Mouse (Mus musculus): ENCODE results near the gene Btnl2. TPM values are rescaled to one million over a fixed set of nuclear protein-coding genes. Genes with fewer than 3 reads are reported as not detected.

The Btnl2 gene
- polyA plus RNA-seq, 1 experiment from 2014 or later = not detected

- H3K4me2 ChIP-seq (replicated peaks) = no peak overlapping the region
- H3K36me3 ChIP-seq = no peaks in the 10 kb centered on the region
- H3K27me3 ChIP-seq = peaks cover 10% of the 10 kb centered on the region
- WGBS = 61% methylated on average over 2 of the region's 2 CpGs
- H3K9ac ChIP-seq = no peak overlapping the region
- ATAC-seq (ENCODE audit: low FRiP score) = no peak
- H3K4me3 ChIP-seq = no peak overlapping the region
- H3K27ac ChIP-seq = no peak overlapping the region
- H3K9me3 ChIP-seq (replicated peaks) = no peaks in the 10 kb centered on the region; the same call in 1 of the 2 replicates
- no peaks in the 10 kb centered on the region for H3K4me1 ChIP-seq
Measured at GRCm38 (mm10) chr17:34386656-34387055, 32.0 kb downstream of the Btnl2 start.

- Histone ChIP-seq H3K4me3 (no peak overlapping the region), H3K4me1 (0 out of 2 replicates have a peak, but pooled peaks cover 6% of the 10 kb centered on the region), H3K9ac (no peak overlapping the region), H3K27ac (no peak overlapping the region), H3K9me3 (replicated peaks) (no peaks in the 10 kb centered on the region), H3K36me3 (no peaks in the 10 kb centered on the region), H3K27me3 (peaks cover 14% of the 10 kb centered on the region), H3K4me2 (replicated peaks) (no peak overlapping the region)
- 36% methylated on average over 4 of the region's 4 CpGs for WGBS
- ATAC-seq (ENCODE audit: low FRiP score) = no peak
Measured at GRCm38 (mm10) chr17:34388513-34388912, 33.9 kb downstream of the Btnl2 start.

- no peak overlapping the region for H3K9ac ChIP-seq
- 75% methylated on average over 7 of the region's 7 CpGs for WGBS
- no peaks in the 10 kb centered on the region for H3K36me3 ChIP-seq
- peak overlapping the region; percentile 65; the same call in 1 of the 2 replicates for H3K4me2 ChIP-seq (replicated peaks)
- no peak overlapping the region for H3K4me3 ChIP-seq
- ATAC-seq (ENCODE audit: low FRiP score) = no peak
- no peak overlapping the region for H3K27ac ChIP-seq
- H3K27me3 ChIP-seq = peaks cover 14% of the 10 kb centered on the region
- H3K4me1 ChIP-seq = 0 out of 2 replicates have a peak, but pooled peaks cover 6% of the 10 kb centered on the region
- no peaks in the 10 kb centered on the region for H3K9me3 ChIP-seq (replicated peaks)
Measured at GRCm38 (mm10) chr17:34391507-34391906, 36.9 kb downstream of the Btnl2 start.

- no peak for ATAC-seq (ENCODE audit: low FRiP score)
- Histone ChIP-seq H3K27me3 (peaks cover 14% of the 10 kb centered on the region), H3K36me3 (no peaks in the 10 kb centered on the region), H3K4me2 (replicated peaks) (peak overlapping the region; percentile 65), H3K4me3 (peak overlapping the region; percentile 34), H3K9ac (peak overlapping the region; percentile 56), H3K9me3 (replicated peaks) (no peaks in the 10 kb centered on the region), H3K4me1 (0 out of 2 replicates have a peak, but pooled peaks cover 6% of the 10 kb centered on the region), H3K27ac (no peak overlapping the region)
- 2% methylated on average over 24 of the region's 24 CpGs for WGBS
Measured at GRCm38 (mm10) chr17:34392321-34392720, 37.7 kb downstream of the Btnl2 start.

GRCm38 (mm10) chr17:34397357-34397756 is 42.7 kb downstream of the Btnl2 start:
- 75% methylated on average over 5 of the region's 5 CpGs for WGBS
- Histone ChIP-seq H3K9me3 (replicated peaks) (no peaks in the 10 kb centered on the region), H3K4me2 (replicated peaks) (no peak overlapping the region), H3K36me3 (no peaks in the 10 kb centered on the region), H3K9ac (no peak overlapping the region), H3K27me3 (no peaks in the 10 kb centered on the region), H3K4me3 (no peak overlapping the region), H3K4me1 (0 out of 2 replicates have a peak, but pooled peaks cover 4% of the 10 kb centered on the region), H3K27ac (no peak overlapping the region)
- no peak for ATAC-seq (ENCODE audit: low FRiP score)

- Histone ChIP-seq H3K27me3 (no peaks in the 10 kb centered on the region), H3K27ac (peak overlapping the region; percentile 98), H3K4me1 (0 out of 2 replicates have a peak, but pooled peaks cover 4% of the 10 kb centered on the region), H3K4me2 (replicated peaks) (peak overlapping the region; percentile 65), H3K4me3 (peak overlapping the region; percentile 49), H3K9ac (no peak overlapping the region), H3K9me3 (replicated peaks) (no peaks in the 10 kb centered on the region), H3K36me3 (no peaks in the 10 kb centered on the region)
- WGBS = 14% methylated on average over 9 of the region's 9 CpGs
- peak; percentile 81 for ATAC-seq (ENCODE audit: low FRiP score)
Measured at GRCm38 (mm10) chr17:34398058-34398710, 43.6 kb downstream of the Btnl2 start.

GRCm38 (mm10) chr17:34398711-34399393 is 44.2 kb downstream of the Btnl2 start, which contains the start of gene BC051142:
Gene BC051142, plus strand, starts transcription at chr17:34398820.
- Histone ChIP-seq H3K27ac (peak within 1 kb of the TSS; percentile 98), H3K27me3 (no peaks in the 10 kb centered on the region)
- peak; percentile 99 for ATAC-seq (ENCODE audit: low FRiP score)

GRCm38 (mm10) chr17:34399394-34399715 is 44.7 kb downstream of the Btnl2 start:
- Histone ChIP-seq H3K9ac (no peak overlapping the region), H3K4me3 (peak overlapping the region; percentile 49), H3K9me3 (replicated peaks) (no peaks in the 10 kb centered on the region), H3K4me2 (replicated peaks) (peak overlapping the region; percentile 65), H3K27ac (peak overlapping the region; percentile 98), H3K36me3 (no peaks in the 10 kb centered on the region), H3K4me1 (0 out of 2 replicates have a peak, but pooled peaks cover 4% of the 10 kb centered on the region), H3K27me3 (no peaks in the 10 kb centered on the region)
- ATAC-seq (ENCODE audit: low FRiP score) = no peak
- WGBS = 43% methylated on average over 4 of the region's 4 CpGs

More at GRCm38 (mm10) chr17:34398711-34399393, 44.2 kb downstream of the Btnl2 start, which contains the start of gene BC051142:
- no peaks in the 10 kb centered on the region for H3K9me3 ChIP-seq (replicated peaks)
- H3K9ac ChIP-seq = peak within 1 kb of the TSS; percentile 83
- WGBS = 5% methylated on average over 34 of the region's 34 CpGs
- 0 out of 2 replicates have a peak, but pooled peaks cover 4% of the 10 kb centered on the region for H3K4me1 ChIP-seq
- no peaks in the 10 kb centered on the region for H3K36me3 ChIP-seq
- H3K4me3 ChIP-seq = peak within 1 kb of the TSS; percentile 49
- H3K4me2 ChIP-seq (replicated peaks) = peak within 1 kb of the TSS; percentile 65

GRCm38 (mm10) chr17:34411117-34411516 is 56.5 kb downstream of the Btnl2 start:
- WGBS = 26% methylated on average over 6 of the region's 6 CpGs
- no peaks in the 10 kb centered on the region for H3K36me3 ChIP-seq
- no peak overlapping the region for H3K9ac ChIP-seq
- no peak overlapping the region for H3K27ac ChIP-seq
- no peaks in the 10 kb centered on the region for H3K4me1 ChIP-seq
- H3K4me2 ChIP-seq (replicated peaks) = no peak overlapping the region
- H3K4me3 ChIP-seq = no peak overlapping the region
- H3K27me3 ChIP-seq = no peaks in the 10 kb centered on the region
- no peaks in the 10 kb centered on the region for H3K9me3 ChIP-seq (replicated peaks)
- ATAC-seq (ENCODE audit: low FRiP score) = no peak

Other genes starting within 250 kb of the Btnl2 start
- 13.1 and 14.2 TPM in 2 replicates for gene H2-DMa, start 235.3 kb upstream of the Btnl2 start, polyA plus RNA-seq (2016; fragmentation: Nextera tagmentation; extraction: Ambion mirVana)
- 137 and 151 TPM in 2 replicates for gene Brd2, start 232.2 kb upstream of the Btnl2 start, polyA plus RNA-seq (2016; fragmentation: Nextera tagmentation; extraction: Ambion mirVana)
- 0.21 TPM in 1 of 2 replicates, not detected in the other for gene H2-DMb2, start 211.5 kb upstream of the Btnl2 start, polyA plus RNA-seq (2016; fragmentation: Nextera tagmentation; extraction: Ambion mirVana)
- 1.4 and 2.1 TPM in 2 replicates for gene H2-DMb1, start 201.8 kb upstream of the Btnl2 start, polyA plus RNA-seq (2016; fragmentation: Nextera tagmentation; extraction: Ambion mirVana)
- gene Tap1, start 167.3 kb upstream of the Btnl2 start, polyA plus RNA-seq (2016; fragmentation: Nextera tagmentation; extraction: Ambion mirVana) = 1.8 and 2.2 TPM in 2 replicates
- 1.0 TPM in 2 replicates for gene Psmb9, start 167.1 kb upstream of the Btnl2 start, polyA plus RNA-seq (2016; fragmentation: Nextera tagmentation; extraction: Ambion mirVana)
- gene Psmb8, start 157.1 kb upstream of the Btnl2 start, polyA plus RNA-seq (2016; fragmentation: Nextera tagmentation; extraction: Ambion mirVana) = 1.8 and 2.9 TPM in 2 replicates
- 1.3 and 1.4 TPM in 2 replicates for gene Tap2, start 151.3 kb upstream of the Btnl2 start, polyA plus RNA-seq (2016; fragmentation: Nextera tagmentation; extraction: Ambion mirVana)
- not detected in 2 replicates for gene H2-Ob, start 115.9 kb upstream of the Btnl2 start, polyA plus RNA-seq (2016; fragmentation: Nextera tagmentation; extraction: Ambion mirVana)
- gene H2-Ab1, start 97.1 kb upstream of the Btnl2 start, polyA plus RNA-seq (2016; fragmentation: Nextera tagmentation; extraction: Ambion mirVana) = 1.5 and 1.7 TPM in 2 replicates
- 0.19 TPM in 1 of 2 replicates, not detected in the other for gene H2-Aa, start 67.0 kb upstream of the Btnl2 start, polyA plus RNA-seq (2016; fragmentation: Nextera tagmentation; extraction: Ambion mirVana)
- gene H2-Eb1, start 49.0 kb upstream of the Btnl2 start, polyA plus RNA-seq (2016; fragmentation: Nextera tagmentation; extraction: Ambion mirVana) = 1.5 and 1.7 TPM in 2 replicates
- gene H2-Eb2, start 29.2 kb upstream of the Btnl2 start, polyA plus RNA-seq (2016; fragmentation: Nextera tagmentation; extraction: Ambion mirVana) = 0.06 TPM in 1 of 2 replicates, not detected in the other
- not detected in 2 replicates for gene Btnl1, start 22.3 kb downstream of the Btnl2 start, polyA plus RNA-seq (2016; fragmentation: Nextera tagmentation; extraction: Ambion mirVana)
- 1.9 and 2.5 TPM in 2 replicates for gene BC051142, start 44.0 kb downstream of the Btnl2 start, polyA plus RNA-seq (2016; fragmentation: Nextera tagmentation; extraction: Ambion mirVana)
- not detected in 2 replicates for gene Btnl4, start 122.5 kb downstream of the Btnl2 start, polyA plus RNA-seq (2016; fragmentation: Nextera tagmentation; extraction: Ambion mirVana)
- not detected in 2 replicates for gene Btnl6, start 162.5 kb downstream of the Btnl2 start, polyA plus RNA-seq (2016; fragmentation: Nextera tagmentation; extraction: Ambion mirVana)
- gene Notch4, start 209.4 kb downstream of the Btnl2 start, polyA plus RNA-seq (2016; fragmentation: Nextera tagmentation; extraction: Ambion mirVana) = 8.9 and 13.1 TPM in 2 replicates
- gene Gpsm3, start 235.0 kb downstream of the Btnl2 start, polyA plus RNA-seq (2016; fragmentation: Nextera tagmentation; extraction: Ambion mirVana) = 3.5 and 4.3 TPM in 2 replicates
- gene Pbx2, start 236.4 kb downstream of the Btnl2 start, polyA plus RNA-seq (2016; fragmentation: Nextera tagmentation; extraction: Ambion mirVana) = 17.9 and 18.7 TPM in 2 replicates
- gene Ager, start 243.0 kb downstream of the Btnl2 start, polyA plus RNA-seq (2016; fragmentation: Nextera tagmentation; extraction: Ambion mirVana) = 1.9 and 2.9 TPM in 2 replicates
- gene Rnf5, start 248.9 kb downstream of the Btnl2 start, polyA plus RNA-seq (2016; fragmentation: Nextera tagmentation; extraction: Ambion mirVana) = 214 and 228 TPM in 2 replicates
- gene Agpat1, start 249.4 kb downstream of the Btnl2 start, polyA plus RNA-seq (2016; fragmentation: Nextera tagmentation; extraction: Ambion mirVana) = 76.9 and 79.0 TPM in 2 replicates

Data from hindbrain, embryonic 12.5 days (tissue).